8 mouse cellular contexts compared by ENCODE assay signal in the genomic region with DNA sequence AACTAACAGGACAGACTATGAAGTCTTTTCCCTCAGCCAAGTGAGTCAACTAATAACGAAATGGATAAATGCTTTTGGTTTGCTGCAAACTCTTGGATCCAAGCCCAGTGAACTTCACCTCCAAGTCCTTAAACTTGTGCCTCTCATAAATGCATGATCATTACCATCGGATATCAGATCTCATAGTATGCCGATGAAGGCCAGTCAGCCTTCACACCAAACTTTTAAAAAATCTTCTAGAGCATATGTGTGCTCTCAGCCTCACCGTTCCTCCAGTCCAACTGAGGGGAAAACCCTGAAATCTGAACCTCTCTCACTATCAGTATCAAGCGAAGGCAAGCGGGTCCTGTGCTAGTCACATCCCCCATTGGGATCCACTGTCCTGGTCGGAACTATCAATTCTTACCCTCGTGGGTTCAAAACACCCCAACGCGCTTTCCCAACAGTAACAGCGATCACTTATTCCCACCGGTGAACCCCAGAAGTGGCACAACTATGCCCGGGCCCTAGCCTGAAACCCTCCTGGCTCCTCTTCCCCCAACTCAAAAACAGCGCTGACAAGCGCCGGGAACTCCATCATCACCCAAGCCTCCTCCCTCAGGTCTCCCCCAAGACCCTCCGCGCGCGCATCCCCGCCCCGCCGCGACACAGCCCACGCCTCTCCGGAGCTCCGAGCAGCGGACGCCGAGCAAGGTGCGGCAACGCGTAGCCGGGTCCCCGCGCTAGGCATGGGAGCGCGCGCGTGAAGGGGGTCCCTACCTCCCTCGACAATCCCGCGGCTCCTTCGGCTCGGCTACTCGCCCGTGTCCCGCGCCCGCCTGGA. TPM values are rescaled to one million over a fixed set of nuclear protein-coding genes. Genes with fewer than 3 reads are reported as not detected.
DNase-seq lines count a peak whose midpoint lies in the region; ATAC-seq and TF ChIP-seq lines count a peak whose summit lies in the region.

No protein-coding gene starts in this region.

- no peaks in the 10 kb centered on the region for H3K27me3 ChIP-seq in heart, adult 2 months (ENCODE audit: control insufficient read depth, insufficient read depth, low read length)
- H3K27me3 ChIP-seq in ES-Bruce4 (ENCODE audit: control insufficient read depth, insufficient read depth, low read length, poor library complexity, severe bottlenecking) (no peaks in the 10 kb centered on the region), myocyte (ENCODE audit: control insufficient read depth, insufficient read depth, insufficient read length) (no peaks in the 10 kb centered on the region)
- no peaks in the 10 kb centered on the region for H3K27me3 ChIP-seq in limb, embryonic 14.5 days (ENCODE audit: control insufficient read depth, insufficient read depth, low read length)

- intact Hi-C loops in heart, adult 2 months (cut with DNase I) = loop anchor here (1.0 kb wide), 1 partner anchor 11 kb away; no protein-coding TSS in a partner anchor

- DNase-seq in heart, adult 2 months = peak in 1 of 2 experiments; percentile 53
- DNase-seq in heart, adult 11 months = no peak
- DNase-seq in embryo, embryonic 10.5 days (ENCODE audit: low spot score) = peak; percentile 54
- DNase-seq in limb, embryonic 14.5 days (ENCODE audit: low spot score) = peak; percentile 38
- DNase-seq in retina, embryonic 14.5 days (ENCODE audit: low spot score) = no peak

- H3K27ac ChIP-seq in heart, adult 2 months = peak overlapping the region; percentile 97
- no peak overlapping the region for H3K27ac ChIP-seq in ES-Bruce4 (ENCODE audit: insufficient read depth, low read length)
- H3K27ac ChIP-seq in limb, embryonic 14.5 days (replicated peaks; ENCODE audit: low read depth, low read length) = peak overlapping the region; percentile 84

- H3ac ChIP-seq in myocyte (ENCODE audit: control insufficient read depth, insufficient read length) = peak overlapping the region; percentile 53

- peak overlapping the region; percentile 97 for H3K4me3 ChIP-seq in heart, adult 2 months
- H3K4me3 ChIP-seq in ES-Bruce4 (ENCODE audit: low read depth, low read length) (peak overlapping the region; percentile 98), myocyte (peak overlapping the region; percentile 59)
- peak overlapping the region; percentile 79 for H3K4me3 ChIP-seq in limb, embryonic 14.5 days (replicated peaks; ENCODE audit: low read length)

- H3K36me3 ChIP-seq in heart, adult 2 months (ENCODE audit: control insufficient read depth, insufficient read depth, low read length) = no peaks in the 10 kb centered on the region; the same call in 1 of the 2 replicates
- H3K36me3 ChIP-seq in ES-Bruce4 (ENCODE audit: control insufficient read depth, insufficient read depth, low read length, poor library complexity, severe bottlenecking) = no peaks in the 10 kb centered on the region
- H3K36me3 ChIP-seq in limb, embryonic 14.5 days (ENCODE audit: control insufficient read depth, insufficient read depth, low read length) = no peaks in the 10 kb centered on the region
- no peaks in the 10 kb centered on the region for H3K36me3 ChIP-seq in myocyte (ENCODE audit: control insufficient read depth, insufficient read depth)

- H3K9ac ChIP-seq in heart, adult 2 months (ENCODE audit: low read depth, low read length) = peak overlapping the region; percentile 92
- H3K9ac ChIP-seq in ES-Bruce4 (ENCODE audit: low read depth, poor library complexity, severe bottlenecking) = peak overlapping the region; percentile 71
- H3K9ac ChIP-seq in limb, embryonic 14.5 days (ENCODE audit: low read depth, low read length, severe bottlenecking) = peak overlapping the region; percentile 80

- peak overlapping the region; percentile 62 for H3K4me2 ChIP-seq in limb, embryonic 14.5 days (replicated peaks; ENCODE audit: low read depth, low read length, severe bottlenecking)
- H3K4me2 ChIP-seq in myocyte (ENCODE audit: low read depth) = peak overlapping the region; percentile 93

- peaks cover 7% of the 10 kb centered on the region for H3K4me1 ChIP-seq in heart, adult 2 months (ENCODE audit: control insufficient read depth, insufficient read depth, low read length)
- H3K4me1 ChIP-seq in ES-Bruce4 (ENCODE audit: control insufficient read depth, insufficient read depth, low read length) = peaks cover 1% of the 10 kb centered on the region
- H3K4me1 ChIP-seq in limb, embryonic 14.5 days (ENCODE audit: control insufficient read depth, insufficient read depth, low read length) = peaks cover 5% of the 10 kb centered on the region

- TF ChIP-seq POLR2A in heart, adult 2 months (IDR thresholded peaks at IDR 0.05; ENCODE audit: insufficient read depth, low read depth, low read length) = no peak
- TF ChIP-seq POLR2A in ES-Bruce4 (IDR thresholded peaks at IDR 0.05; ENCODE audit: insufficient read depth, low read length) = no peak
- TF ChIP-seq POLR2A in limb, embryonic 14.5 days (IDR thresholded peaks at IDR 0.05; ENCODE audit: borderline replicate concordance, extremely low read depth, insufficient read depth, insufficient read length) = no peak
- TF ChIP-seq POLR2A in myocyte (IDR thresholded peaks at IDR 0.05; ENCODE audit: insufficient read length, low read depth) = no peak

- TF ChIP-seq CTCF in heart, adult 2 months (IDR thresholded peaks at IDR 0.05) = no peak
- no peak for TF ChIP-seq CTCF in ES-Bruce4 (IDR thresholded peaks at IDR 0.05; ENCODE audit: low read depth, low read length)

- ATAC-seq in hematopoietic stem cell, adult 5-6 weeks (replicated peaks in 1 of 2; ENCODE audit: insufficient read depth in 1 of 2, low FRiP score in 2 of 2, low TSS enrichment in 1 of 2, low read depth in 1 of 2, poor library complexity in 2 of 2, severe bottlenecking in 2 of 2) = peak; percentile 5 to 19; a peak in 3 of 4 replicates
- peak; percentile 74 for ATAC-seq in limb, embryonic 14.5 days (ENCODE audit: low FRiP score, low read depth)

- no peaks in the 10 kb centered on the region for H3K9me3 ChIP-seq in ES-Bruce4 (replicated peaks; ENCODE audit: control insufficient read depth, insufficient read depth, low read length, poor library complexity, severe bottlenecking)
- no peaks in the 10 kb centered on the region for H3K9me3 ChIP-seq in limb, embryonic 14.5 days (ENCODE audit: control insufficient read depth, low read length)

- 1% methylated on average over 50 of the region's 50 CpGs for WGBS in heart, adult 2 months
- WGBS in limb, embryonic 14.5 days = under 1% methylated on average over 24 of the region's 50 CpGs

- peaks cover 6% of the 10 kb centered on the region; the same call in 1 of the 2 replicates for H3K79me2 ChIP-seq in heart, adult 2 months (replicated peaks; ENCODE audit: control insufficient read depth, insufficient read depth, low read length)
- peaks cover 28% of the 10 kb centered on the region for H3K79me2 ChIP-seq in myocyte (ENCODE audit: control insufficient read depth, insufficient read depth)

- no peak for TF ChIP-seq EP300 in heart, adult 2 months (IDR thresholded peaks at IDR 0.05; ENCODE audit: insufficient read depth, low read depth, low read length)
- no peak for TF ChIP-seq EP300 in ES-Bruce4 (IDR thresholded peaks at IDR 0.05; ENCODE audit: insufficient read depth, low read depth, low read length)

TF ChIP-seq in myocyte, 11 proteins besides CTCF, POLR2A, EP300 and RAD21:
- no peak for TF ChIP-seq REST (IDR thresholded peaks at IDR 0.05; ENCODE audit: insufficient read depth, insufficient read length)
- TF ChIP-seq E2F4 (IDR thresholded peaks at IDR 0.05; ENCODE audit: insufficient read depth) = no peak
- TF ChIP-seq CEBPB (IDR thresholded peaks at IDR 0.05; ENCODE audit: insufficient read depth, poor library complexity, severe bottlenecking) = no peak
- TF ChIP-seq POLR2AphosphoS2 (IDR thresholded peaks at IDR 0.05; ENCODE audit: insufficient read length, low read depth) = no peak
- TF ChIP-seq MYOD1 (IDR thresholded peaks at IDR 0.05; ENCODE audit: control insufficient read depth in 1 of 3, insufficient read length in 2 of 3, low read depth in 2 of 3) = peak in 1 of 3 experiments; percentile 12
- no peak for TF ChIP-seq TCF12 (IDR thresholded peaks at IDR 0.05; ENCODE audit: insufficient read depth, poor library complexity, severe bottlenecking)
- TF ChIP-seq TCF3 (IDR thresholded peaks at IDR 0.05; ENCODE audit: insufficient read length, low read depth) = no peak

RNA-seq across cellular contexts. Expression of a gene that starts 0.6 kb away (rescaled TPM):
- 10 to 100 TPM; 51.6 to 55.2 TPM for total RNA-seq in heart, adult 2 months (2021)
- polyA plus RNA-seq in heart, adult 2 months (2012; rRNA removed) = 21.6 and 39.9 TPM in 2 replicates
- polyA plus RNA-seq in ES-Bruce4 (2011; ENCODE audit: insufficient read depth, insufficient read length, low read depth, missing spikeins) = 49.0 and 57.6 TPM in 2 replicates
- 73.9 and 113 TPM in 2 replicates for total RNA-seq in hematopoietic stem cell, adult 5-6 weeks (2017)
- polyA plus RNA-seq in limb, embryonic 14.5 days (2012; rRNA removed) = 41.6 and 50.5 TPM in 2 replicates
- polyA plus RNA-seq in limb, embryonic 14.5 days (2014; fragmentation: Nextera tagmentation; extraction: Ambion mirVana) = 76.4 and 77.8 TPM in 2 replicates
- 16.6 TPM for polyA plus RNA-seq in myocyte (2012; fragmentation: generic; extraction: Trizol)

RNA-seq across cellular contexts. Expression of a gene that starts 41.0 kb away (rescaled TPM):
- total RNA-seq in heart, adult 2 months (2021) = 10 to 100 TPM; 21.7 to 23.4 TPM
- 6.5 and 14.9 TPM in 2 replicates for polyA plus RNA-seq in heart, adult 2 months (2012; rRNA removed)
- polyA plus RNA-seq in ES-Bruce4 (2011; ENCODE audit: insufficient read depth, insufficient read length, low read depth, missing spikeins) (25.4 and 28.6 TPM in 2 replicates), myocyte (2012; fragmentation: generic; extraction: Trizol) (6.3 TPM)
- total RNA-seq in hematopoietic stem cell, adult 5-6 weeks (2017) = 68.2 and 71.1 TPM in 2 replicates
- 15.4 and 17.3 TPM in 2 replicates for polyA plus RNA-seq in limb, embryonic 14.5 days (2012; rRNA removed)
- 10.3 and 10.5 TPM in 2 replicates for polyA plus RNA-seq in limb, embryonic 14.5 days (2014; fragmentation: Nextera tagmentation; extraction: Ambion mirVana)

RNA-seq across cellular contexts. Expression of a gene that starts 58.3 kb away (rescaled TPM):
- not detected for total RNA-seq in heart, adult 2 months (2021)
- polyA plus RNA-seq in heart, adult 2 months (2012; rRNA removed) = not detected in 2 replicates
- polyA plus RNA-seq in ES-Bruce4 (2011; ENCODE audit: insufficient read depth, insufficient read length, low read depth, missing spikeins) = not detected in 2 replicates
- total RNA-seq in hematopoietic stem cell, adult 5-6 weeks (2017) = not detected in 2 replicates
- not detected in 2 replicates for polyA plus RNA-seq in limb, embryonic 14.5 days (2012; rRNA removed)
- not detected in 2 replicates for polyA plus RNA-seq in limb, embryonic 14.5 days (2014; fragmentation: Nextera tagmentation; extraction: Ambion mirVana)
- polyA plus RNA-seq in myocyte (2012; fragmentation: generic; extraction: Trizol) = not detected

Comparison
In these comparisons a context has a peak if more than half of its experiments do, and no peak if none do; other contexts are left out.
1. DNase-seq: peak in embryo, embryonic 10.5 days (single experiment) and limb, embryonic 14.5 days (single experiment); none in heart, adult 11 months (single experiment) and retina, embryonic 14.5 days (single experiment).
2. Peak in every context shown above with its lines, with median percentiles within 50 percentile points of each other: H3K4me3 ChIP-seq and H3K9ac ChIP-seq.